ENCODE assay signal across 9 mouse cellular contexts in genomic region chr5:113015236-113016061, GRCm38 (mm10). TPM values are rescaled to one million over a fixed set of nuclear protein-coding genes. Genes with fewer than 3 reads are reported as not detected.
DNase-seq lines count a peak whose midpoint lies in the region; ATAC-seq and TF ChIP-seq lines count a peak whose summit lies in the region.
"Had no signal": no experiment of that assay in that cellular context is flagged by ENCODE, and none has a peak within 500 bp of the region (broad histone marks: within the 10 kb centered on the region; RNA-seq: fewer than 3 reads in every experiment).

TSS of gene Grk3 (minus strand) at chr5:113015791.

- ATAC-seq in heart, embryonic 15.5 days (replicated peaks; ENCODE audit: insufficient number of reproducible peaks, insufficient read depth, low FRiP score, low read depth): peak; percentile 85
- peak; percentile 70 for ATAC-seq in liver, embryonic 13.5 days (ENCODE audit: low read depth)
- ATAC-seq in monocyte, adult 5-6 weeks (replicated peaks; ENCODE audit: insufficient number of reproducible peaks, low FRiP score, low TSS enrichment, poor library complexity, severe bottlenecking): peak; percentile 27
- peak; percentile 85 for ATAC-seq in stomach, postnatal 0 days (ENCODE audit: low FRiP score, low TSS enrichment)

- TF ChIP-seq CTCF in testis, adult 2 months (IDR thresholded peaks at IDR 0.05; ENCODE audit: control insufficient read depth, insufficient read depth, insufficient replicate concordance, low read depth, low read length): no peak
- no peak for TF ChIP-seq CTCF in embryonic fibroblast, embryonic 13.5 days (IDR thresholded peaks at IDR 0.05; ENCODE audit: borderline replicate concordance, insufficient read depth, low read length)
- TF ChIP-seq CTCF in stomach, postnatal 0 days (IDR thresholded peaks at IDR 0.05; ENCODE audit: low read depth): peak; percentile 4; the same call in 1 of the 2 replicates

- H3K27ac ChIP-seq in testis, adult 2 months (ENCODE audit: control insufficient read depth, insufficient read depth, low read depth, low read length): peak within 1 kb of the TSS; percentile 62; the same call in 1 of the 2 replicates
- H3K27ac ChIP-seq in embryonic fibroblast, embryonic 13.5 days (ENCODE audit: insufficient read depth, low read length): no peak within 1 kb of the TSS
- H3K27ac ChIP-seq in heart, embryonic 15.5 days: peak within 1 kb of the TSS; percentile 83
- no peak within 1 kb of the TSS for H3K27ac ChIP-seq in liver, embryonic 13.5 days
- peak within 1 kb of the TSS; percentile 79 for H3K27ac ChIP-seq in stomach, postnatal 0 days (replicated peaks)

- 4% methylated on average over 37 of the region's 52 CpGs for WGBS in heart, embryonic 15.5 days
- WGBS in liver, embryonic 13.5 days (ENCODE audit: insufficient replicate concordance): 3% methylated on average over 51 of the region's 52 CpGs
- 4% methylated on average over 38 of the region's 52 CpGs for WGBS in stomach, postnatal 0 days

- TF ChIP-seq POLR2A in testis, adult 2 months (IDR thresholded peaks at IDR 0.05; ENCODE audit: control insufficient read depth, low read depth, low read length): peak; percentile 70
- no peak for TF ChIP-seq POLR2A in embryonic fibroblast, embryonic 13.5 days (IDR thresholded peaks at IDR 0.05; ENCODE audit: low read depth, low read length)

- H3K9me3 ChIP-seq in heart, embryonic 15.5 days (replicated peaks): no peaks in the 10 kb centered on the region
- H3K9me3 ChIP-seq in liver, embryonic 13.5 days (replicated peaks): no peaks in the 10 kb centered on the region
- H3K9me3 ChIP-seq in stomach, postnatal 0 days (ENCODE audit: control insufficient read depth, low read length): no peaks in the 10 kb centered on the region

- peak within 1 kb of the TSS; percentile 76 for H3K4me2 ChIP-seq in heart, embryonic 15.5 days
- H3K4me2 ChIP-seq in liver, embryonic 13.5 days: peak within 1 kb of the TSS; percentile 59
- peak within 1 kb of the TSS; percentile 78 for H3K4me2 ChIP-seq in stomach, postnatal 0 days (replicated peaks; ENCODE audit: low read depth)

- TF ChIP-seq EP300 in stomach, postnatal 0 days (optimal IDR thresholded peaks at IDR 0.05): no peak

- H3K27me3 ChIP-seq in testis, adult 2 months (ENCODE audit: control insufficient read depth, insufficient read depth, low read length): no peaks in the 10 kb centered on the region
- H3K27me3 ChIP-seq in heart, embryonic 15.5 days: no peaks in the 10 kb centered on the region
- H3K27me3 ChIP-seq in liver, embryonic 13.5 days: peaks cover 17% of the 10 kb centered on the region
- no peaks in the 10 kb centered on the region for H3K27me3 ChIP-seq in stomach, postnatal 0 days (ENCODE audit: control insufficient read depth, insufficient read depth, low read length)

- peak within 1 kb of the TSS; percentile 71 for H3K9ac ChIP-seq in heart, embryonic 15.5 days
- H3K9ac ChIP-seq in liver, embryonic 13.5 days: peak within 1 kb of the TSS; percentile 54
- H3K9ac ChIP-seq in stomach, postnatal 0 days (ENCODE audit: low read length): peak within 1 kb of the TSS; percentile 79

- peak within 1 kb of the TSS; percentile 89 for H3K4me3 ChIP-seq in testis, adult 2 months (ENCODE audit: control insufficient read depth, low read depth, low read length)
- H3K4me3 ChIP-seq in embryonic fibroblast, embryonic 13.5 days (ENCODE audit: insufficient read depth, low read length): peak within 1 kb of the TSS; percentile 20
- H3K4me3 ChIP-seq in heart, embryonic 15.5 days: peak within 1 kb of the TSS; percentile 74
- H3K4me3 ChIP-seq in liver, embryonic 13.5 days (replicated peaks): peak within 1 kb of the TSS; percentile 57
- peak within 1 kb of the TSS; percentile 61 for H3K4me3 ChIP-seq in stomach, postnatal 0 days (ENCODE audit: low read depth, low read length)

- H3K36me3 ChIP-seq in testis, adult 2 months (ENCODE audit: control insufficient read depth, insufficient read depth, low read length): no peaks in the 10 kb centered on the region
- no peaks in the 10 kb centered on the region for H3K36me3 ChIP-seq in heart, embryonic 15.5 days
- no peaks in the 10 kb centered on the region for H3K36me3 ChIP-seq in liver, embryonic 13.5 days
- H3K36me3 ChIP-seq in stomach, postnatal 0 days (ENCODE audit: control insufficient read depth, insufficient read depth, low read length): no peaks in the 10 kb centered on the region

- peaks cover 13% of the 10 kb centered on the region for H3K4me1 ChIP-seq in testis, adult 2 months (ENCODE audit: control insufficient read depth, insufficient read depth, low read length)
- no peaks in the 10 kb centered on the region for H3K4me1 ChIP-seq in embryonic fibroblast, embryonic 13.5 days (ENCODE audit: control insufficient read depth, insufficient read depth, low read length)
- H3K4me1 ChIP-seq in heart, embryonic 15.5 days (replicated peaks): peaks cover 38% of the 10 kb centered on the region
- peaks cover 24% of the 10 kb centered on the region for H3K4me1 ChIP-seq in liver, embryonic 13.5 days (replicated peaks)
- peaks cover 6% of the 10 kb centered on the region; the same call in 1 of the 2 replicates for H3K4me1 ChIP-seq in stomach, postnatal 0 days (replicated peaks; ENCODE audit: control insufficient read depth, insufficient read depth)

- no peak for DNase-seq in testis, postnatal 14 days (ENCODE audit: low spot score)
- peak; percentile 87 for DNase-seq in kidney, postnatal 10 days
- DNase-seq in liver, embryonic 13.5 days: no peak
- DNase-seq in stomach, postnatal 0 days (ENCODE audit: low spot score): peak; percentile 75

RNA-seq across cellular contexts. Expression of gene Grk3, which starts in this region (rescaled TPM):
- polyA plus RNA-seq in testis, adult 2 months (2012; rRNA removed): 15.3 and 15.8 TPM in 2 replicates
- 0.35 and 0.74 TPM in 2 replicates for polyA plus RNA-seq in embryonic fibroblast, embryonic 13.5 days (2011; ENCODE audit: insufficient read length, low read depth, missing spikeins)
- 16.6 and 20.8 TPM in 2 replicates for polyA plus RNA-seq in heart, embryonic 15.5 days (2015; fragmentation: Nextera tagmentation; extraction: Ambion mirVana)
- 1.7 and 2.1 TPM in 2 replicates for polyA plus RNA-seq in liver, embryonic 13.5 days (2015; fragmentation: Nextera tagmentation; extraction: Ambion mirVana)
- total RNA-seq in monocyte, adult 5-6 weeks (2017): 295 to 342 TPM (median 339 TPM) in 3 replicates
- polyA plus RNA-seq in stomach, postnatal 0 days (2015; fragmentation: Nextera tagmentation; extraction: Ambion mirVana): 4.9 and 5.2 TPM in 2 replicates
- polyA plus RNA-seq: C2C12 had no signal

Comparison
In these comparisons a context has a peak if more than half of its experiments do, and no peak if none do; other contexts are left out.
1. H3K27ac ChIP-seq: peak in testis, adult 2 months (single experiment), heart, embryonic 15.5 days (single experiment) and stomach, postnatal 0 days (single experiment); none in embryonic fibroblast, embryonic 13.5 days (single experiment) and liver, embryonic 13.5 days (single experiment).
2. H3K4me3 ChIP-seq: peak in every context shown above with its lines; median percentile 89 in testis, adult 2 months; 74 in heart, embryonic 15.5 days; 61 in stomach, postnatal 0 days; 57 in liver, embryonic 13.5 days; 20 in embryonic fibroblast, embryonic 13.5 days.
3. DNase-seq: peak in kidney, postnatal 10 days (single experiment) and stomach, postnatal 0 days (single experiment); none in testis, postnatal 14 days (single experiment) and liver, embryonic 13.5 days (single experiment).
4. ATAC-seq: peak in every context shown above with its lines; median percentile 85 in heart, embryonic 15.5 days; 85 in stomach, postnatal 0 days; 70 in liver, embryonic 13.5 days; 27 in monocyte, adult 5-6 weeks.
5. Peak in every context shown above with its lines, with median percentiles within 50 percentile points of each other: H3K4me2 ChIP-seq and H3K9ac ChIP-seq.